Mouse (Mus musculus): ENCODE data around the gene Prap1.

GRCm38 (mm10) chr7:140124382-140124781, 31.2 kb downstream of the Prap1 start:
- TF ChIP-seq CTCF (conservative IDR thresholded peaks at IDR 0.05; ENCODE audit: low read length) = no peak
- TF ChIP-seq POU5F1 (IDR thresholded peaks at IDR 0.05; ENCODE audit: borderline replicate concordance, low read length) = no peak
